Mouse (Mus musculus) urinary bladder, postnatal 10 days (tissue): ENCODE results near the gene Bsg.

ENCODE experiments used
- DNase-seq: peaks from one replicate; pipeline ENCODE4 v3.0.0; 2022; ENCODE audit warnings: low spot score

The Bsg gene

DNA sequence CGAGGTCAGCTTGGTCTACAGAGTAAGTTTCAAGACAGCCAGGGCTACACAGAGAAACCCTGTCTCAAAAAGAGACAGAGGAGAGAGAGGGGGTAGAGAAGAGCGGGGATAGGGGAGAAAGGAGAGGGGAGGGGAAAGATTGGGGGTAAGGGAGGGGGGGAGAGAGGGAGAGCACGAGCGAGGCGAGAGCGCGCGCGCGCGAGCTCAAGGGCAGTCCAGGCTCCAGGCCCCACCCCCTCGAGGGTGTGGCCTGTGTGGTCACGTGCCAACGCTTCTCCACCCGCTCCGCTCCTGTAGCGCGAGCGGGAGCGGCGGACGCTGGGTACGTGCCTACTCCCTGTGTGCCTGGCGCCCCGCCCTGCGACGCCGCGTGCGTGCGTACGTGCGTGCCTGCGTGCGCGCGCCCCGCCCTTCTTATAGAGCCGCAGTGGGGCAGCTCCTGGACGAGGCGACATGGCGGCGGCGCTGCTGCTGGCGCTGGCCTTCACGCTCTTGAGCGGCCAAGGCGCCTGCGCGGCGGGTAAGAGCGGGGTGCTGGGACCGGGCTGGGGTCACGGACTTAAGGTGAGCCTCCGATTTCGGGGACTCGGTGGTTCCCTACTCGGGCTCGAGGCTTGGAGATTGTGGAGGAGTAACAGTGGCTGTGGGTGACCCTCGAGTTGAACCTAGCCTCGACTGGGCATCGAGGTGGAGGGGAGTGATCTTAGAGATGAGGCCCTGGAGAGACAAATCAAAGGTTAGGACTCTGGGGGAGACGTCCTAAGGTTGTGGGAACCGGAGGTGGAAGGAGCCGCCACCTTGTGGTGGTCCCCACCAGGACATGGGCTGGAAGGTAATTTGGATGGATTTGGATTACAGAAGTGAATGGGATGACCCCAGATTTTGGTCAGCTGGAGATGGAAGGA is at the start of gene Bsg:
TSS of gene Bsg (plus strand) at position 427 of the 905 bp plus-strand sequence.
- peak; percentile 92 for DNase-seq

DNA sequence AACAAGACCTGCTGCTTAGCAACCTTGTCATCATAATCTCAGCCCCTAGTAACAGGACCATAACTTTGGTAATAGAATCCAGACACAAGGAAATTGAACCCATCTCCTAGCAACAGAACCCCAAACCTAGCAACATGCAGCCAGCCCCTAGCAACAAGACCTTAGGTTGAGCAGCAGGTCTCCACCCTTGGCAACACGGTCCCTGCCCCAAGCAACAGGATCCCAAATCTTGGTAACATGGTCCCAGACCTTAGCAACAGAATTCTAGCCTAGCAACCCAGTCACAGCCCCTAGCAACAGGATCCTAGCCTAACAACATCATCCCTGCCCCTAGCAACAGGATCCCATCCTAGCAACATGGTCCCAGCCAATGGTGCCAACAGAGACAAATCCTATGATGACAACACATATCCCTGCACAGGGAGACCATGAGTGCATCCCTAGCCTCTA is 49.3 kb upstream of the Bsg start:
- DNase-seq = no peak

DNA sequence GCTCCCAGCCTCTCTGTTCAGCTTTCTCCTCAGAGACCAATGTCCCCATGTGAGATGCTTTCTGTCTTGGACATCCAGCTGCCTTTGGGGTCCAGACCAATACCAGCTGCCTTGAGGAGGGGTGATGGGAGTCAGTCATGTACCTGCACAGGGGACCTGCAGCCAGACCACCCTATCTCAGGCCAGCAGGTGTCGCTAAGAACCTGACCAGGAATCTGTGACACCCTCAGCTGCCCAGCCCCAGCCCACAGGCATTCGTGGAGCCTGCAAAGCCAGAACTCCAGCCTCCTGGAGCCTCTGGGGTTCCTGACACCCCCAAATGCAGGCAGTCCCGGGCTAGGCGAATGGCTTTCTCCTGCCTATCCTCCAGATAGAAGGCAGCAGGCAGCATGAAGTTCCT is 45.5 kb upstream of the Bsg start:
- DNase-seq = no peak

DNA sequence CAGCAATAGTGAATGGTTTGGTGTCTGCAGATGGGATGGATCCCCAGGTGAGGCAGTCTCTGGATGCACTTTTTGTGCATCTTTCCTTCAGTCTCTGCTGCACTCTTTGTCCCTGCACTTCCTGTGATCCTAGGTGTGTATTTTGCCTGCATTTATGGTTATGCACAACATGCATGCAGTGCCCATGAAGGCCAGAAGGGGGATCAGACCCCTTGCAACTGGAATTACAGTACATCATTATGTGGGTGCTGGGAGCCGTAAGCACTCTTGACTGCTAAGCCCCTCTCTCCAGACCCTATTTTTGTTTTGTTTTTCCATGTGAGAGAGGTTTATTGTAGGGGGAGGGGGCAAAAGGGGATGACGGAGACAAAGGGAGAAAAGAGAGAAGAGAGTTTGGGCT is 44.0 kb upstream of the Bsg start:
- DNase-seq = no peak

DNA sequence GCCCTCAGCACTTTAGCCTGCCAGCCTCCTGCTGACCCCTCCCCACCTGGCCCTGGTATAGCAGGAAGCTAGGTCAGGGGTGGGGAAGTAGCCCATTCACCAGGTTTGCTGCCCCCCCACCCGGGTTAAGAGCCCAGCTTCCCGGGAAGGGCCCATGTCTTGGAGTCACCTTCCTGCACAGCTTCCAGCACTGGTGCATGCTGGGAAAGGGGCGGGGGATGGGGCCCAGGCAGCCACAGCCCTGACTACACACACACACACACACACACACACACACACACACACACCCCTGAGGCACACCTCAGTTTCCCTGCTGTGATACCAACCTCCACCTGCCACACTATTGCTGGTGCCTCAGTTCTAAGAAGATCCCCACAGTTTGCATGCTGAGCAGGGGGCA is 42.4 kb upstream of the Bsg start:
- DNase-seq = no peak

DNA sequence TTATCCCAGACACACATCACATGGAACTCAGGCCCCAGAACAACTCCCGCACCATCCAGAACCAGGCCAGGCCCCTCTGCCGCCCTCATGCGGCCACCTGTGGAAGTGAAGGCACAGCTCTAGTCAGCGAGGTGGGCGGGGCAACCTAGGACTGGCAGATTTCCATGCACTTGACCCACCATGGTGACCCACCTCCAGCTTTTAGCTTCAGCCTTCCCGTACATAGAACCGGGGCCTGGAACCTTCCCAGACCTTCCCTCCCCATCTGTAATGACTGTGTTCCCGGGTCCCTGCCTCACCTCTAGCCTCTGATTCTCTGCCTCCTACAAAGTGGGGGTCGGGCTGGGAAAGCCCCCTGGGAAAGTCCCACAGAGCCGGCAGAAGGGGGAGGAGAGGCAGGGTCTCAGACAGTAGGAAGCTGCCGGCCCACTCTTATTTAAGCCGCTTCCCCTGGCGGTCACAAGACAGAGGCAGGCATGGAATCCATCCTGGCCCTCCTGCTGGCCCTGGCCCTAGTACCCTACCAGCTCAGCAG is 40.1 kb upstream of the Bsg start, which contains the start of gene Madcam1:
TSS of gene Madcam1 (plus strand) at position 429 of the 535 bp plus-strand sequence.
- no peak for DNase-seq

DNA sequence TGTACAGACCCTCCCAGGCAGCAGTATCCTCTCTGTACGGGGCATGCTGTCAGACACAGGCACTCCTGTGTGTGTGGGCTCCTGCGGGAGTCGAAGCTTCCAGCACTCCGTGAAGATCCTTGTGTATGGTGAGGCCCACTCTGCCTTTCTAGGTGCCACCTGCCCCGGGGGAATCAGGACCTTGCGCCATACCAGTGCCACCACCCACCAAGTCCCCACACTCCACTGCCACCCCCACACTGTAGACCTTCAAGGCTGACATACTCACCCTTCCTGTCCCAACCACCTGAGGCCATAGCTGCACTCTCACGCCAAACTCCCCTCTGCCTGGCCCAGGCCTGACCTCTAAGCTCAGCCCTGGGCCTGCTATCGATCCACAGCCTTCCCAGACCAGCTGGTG is 39.2 kb upstream of the Bsg start:
- DNase-seq = no peak

DNA sequence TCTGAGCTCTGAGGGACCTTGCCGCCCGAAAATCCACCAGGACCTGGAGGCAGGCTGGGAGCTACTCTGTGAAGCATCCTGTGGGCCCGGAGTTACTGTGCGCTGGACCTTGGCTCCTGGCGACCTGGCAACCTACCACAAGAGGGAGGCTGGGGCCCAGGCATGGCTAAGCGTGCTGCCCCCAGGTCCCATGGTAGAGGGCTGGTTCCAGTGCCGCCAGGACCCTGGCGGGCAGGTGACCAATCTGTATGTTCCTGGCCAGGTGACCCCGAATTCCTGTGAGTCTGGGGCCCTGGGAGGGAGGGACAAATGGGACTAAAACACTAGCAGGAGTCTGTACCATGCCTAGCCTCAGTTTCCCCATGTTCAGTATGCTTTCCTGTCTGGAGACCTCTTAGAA is 37.8 kb upstream of the Bsg start:
- no peak for DNase-seq

DNA sequence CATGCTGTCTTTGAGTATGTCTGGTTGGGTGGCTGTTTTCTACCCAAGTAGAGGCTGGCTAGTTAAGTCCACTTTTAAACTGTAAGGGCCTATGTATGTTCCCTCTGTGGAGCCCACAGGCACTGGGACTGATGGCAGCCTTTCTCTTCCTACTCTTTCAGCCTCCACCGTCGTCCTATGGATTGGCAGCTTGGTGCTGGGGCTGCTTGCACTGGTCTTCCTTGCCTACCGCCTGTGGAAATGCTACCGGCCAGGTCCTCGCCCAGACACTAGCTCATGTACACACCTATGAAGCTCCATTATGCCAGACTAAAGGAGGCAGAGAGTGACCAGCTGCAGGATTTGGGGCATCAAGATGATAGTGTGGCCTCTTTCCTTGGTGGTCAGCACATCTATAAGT is 36.2 kb upstream of the Bsg start:
- DNase-seq = no peak

DNA sequence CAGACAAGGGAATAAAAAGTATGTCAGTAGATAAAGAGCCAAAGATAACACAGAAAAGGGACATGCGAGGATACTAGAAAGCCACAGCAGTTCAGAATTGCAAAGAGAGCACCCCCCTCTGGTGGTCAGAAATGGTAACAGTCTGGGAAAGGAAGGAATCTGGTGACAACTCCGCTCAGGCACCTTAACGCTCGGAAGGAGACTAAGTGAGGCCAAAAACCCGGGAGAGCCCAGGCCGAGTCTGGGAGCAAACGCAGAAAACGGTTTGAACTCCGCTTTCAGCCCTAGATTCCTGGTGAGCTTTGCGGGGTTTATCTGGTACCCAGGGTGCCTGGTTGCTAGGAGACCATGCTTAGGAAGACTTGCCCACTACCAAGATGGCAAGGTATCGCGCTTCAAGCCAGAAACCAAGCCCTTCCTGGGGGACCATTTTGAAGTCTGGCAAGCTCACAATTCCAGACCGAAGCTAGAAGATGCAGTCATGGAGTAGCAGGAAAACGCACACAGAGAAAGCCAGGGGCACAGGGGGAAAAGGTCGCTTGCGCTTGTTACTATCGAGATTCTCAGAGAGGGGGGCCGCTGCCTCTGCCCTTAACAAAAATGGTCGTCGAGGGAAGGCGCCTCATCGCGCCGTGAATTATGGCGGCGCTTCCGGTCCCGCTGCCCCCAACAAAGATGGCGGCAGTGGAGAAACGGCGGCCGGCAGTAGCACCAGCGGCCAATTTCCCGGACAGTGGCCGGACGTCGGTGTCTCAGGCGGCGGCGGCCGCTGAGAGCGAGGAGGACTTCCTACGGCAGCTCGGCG is 35.3 kb upstream of the Bsg start, which contains the start of gene Tpgs1:
TSS of gene Tpgs1 (plus strand) at position 599 of the 805 bp plus-strand sequence.
- DNase-seq = peak; percentile 62

DNA sequence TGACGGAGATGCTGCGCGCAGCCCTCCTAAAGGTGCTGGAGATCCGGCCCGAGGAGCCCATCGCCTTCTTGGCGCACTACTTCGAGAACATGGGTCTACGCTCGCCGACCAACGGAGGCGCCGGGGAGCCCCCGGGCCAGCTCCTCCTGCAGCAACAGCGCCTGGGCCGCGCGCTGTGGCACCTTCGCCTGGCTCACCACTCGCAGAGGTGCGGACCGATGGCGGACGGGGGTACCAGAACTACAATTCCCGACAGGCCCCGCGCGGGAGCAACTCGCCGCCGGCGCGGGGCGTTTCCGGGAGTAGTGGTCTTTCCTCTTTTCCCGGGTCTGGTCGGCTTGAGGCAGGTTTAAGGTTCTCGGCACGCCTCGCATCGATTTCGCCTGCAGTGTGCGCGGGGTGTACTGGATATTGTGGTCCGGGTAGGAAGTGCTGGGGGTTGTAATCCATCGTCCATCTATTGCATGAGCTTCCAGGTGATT is 34.7 kb upstream of the Bsg start:
- no peak for DNase-seq

DNA sequence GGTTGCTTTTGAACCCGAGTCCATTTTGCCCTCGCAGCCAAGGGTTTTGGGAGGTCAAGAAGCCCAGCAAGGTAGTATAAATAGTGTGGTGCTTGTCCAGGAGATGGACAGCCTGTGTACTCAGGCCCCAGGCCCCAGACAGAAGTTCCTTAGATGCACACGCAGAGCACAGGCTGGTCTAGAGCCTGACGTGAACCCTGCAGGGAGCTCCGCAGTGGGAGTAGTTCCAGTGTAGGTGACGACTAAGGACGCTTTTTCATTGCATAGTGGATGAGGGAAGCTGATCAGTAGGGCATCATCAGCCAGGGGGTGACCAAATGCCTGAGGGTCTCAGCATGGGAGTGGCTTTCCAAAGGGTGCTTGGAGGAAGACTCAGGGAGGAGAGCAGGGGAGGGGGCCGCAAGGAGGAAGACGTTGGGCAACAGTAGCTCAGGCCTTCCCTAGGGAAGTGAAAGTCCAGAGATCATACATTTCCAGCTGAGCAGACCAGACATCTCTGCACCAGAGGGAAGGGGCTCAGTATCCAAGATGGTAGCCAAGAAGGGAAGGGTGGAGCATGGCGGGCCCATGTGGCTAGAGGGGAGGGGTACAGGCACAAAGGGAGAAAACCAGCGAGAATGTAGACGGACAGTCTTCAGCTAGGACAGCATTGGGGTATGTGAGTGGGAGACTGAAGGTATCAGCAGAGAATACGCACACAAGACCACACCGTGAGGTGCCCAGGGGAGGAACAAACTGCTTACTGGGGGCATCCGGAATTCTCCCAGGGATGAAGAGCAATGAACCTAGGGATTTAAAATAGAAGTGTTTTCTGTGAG is 34.0 kb upstream of the Bsg start:
- no peak for DNase-seq

DNA sequence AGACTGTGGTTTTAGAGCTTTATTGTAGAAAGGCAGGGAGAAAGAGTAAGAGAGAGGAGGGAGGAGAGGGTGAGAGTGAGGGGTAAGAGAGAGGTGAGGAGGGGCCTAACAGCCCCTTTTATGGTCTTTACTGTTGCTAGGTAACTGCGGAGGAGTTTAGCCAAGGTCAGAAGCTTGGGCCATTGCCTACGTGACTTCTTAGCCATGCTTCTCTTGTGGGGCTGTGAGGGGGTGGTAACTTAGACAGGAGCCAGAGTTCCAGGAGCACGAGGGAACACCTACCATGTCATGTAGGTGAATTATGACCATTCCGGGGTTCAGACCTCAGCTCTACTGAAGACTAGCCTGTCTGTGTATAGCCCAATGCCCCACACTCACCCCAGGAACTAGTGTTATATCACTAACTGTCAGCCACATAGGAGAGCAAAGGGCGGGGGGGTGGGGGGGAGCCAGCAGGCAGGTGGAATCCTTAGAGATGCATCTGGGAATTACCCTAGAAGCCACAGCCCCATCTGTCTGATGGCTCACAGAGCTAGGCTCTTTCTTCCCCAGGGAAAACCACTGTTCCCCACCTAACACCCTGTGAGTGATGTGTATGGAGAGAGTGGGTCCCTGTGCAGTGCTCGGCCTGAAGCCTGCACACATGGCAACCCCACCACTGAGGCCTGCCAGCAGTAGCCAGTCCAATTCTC is 32.7 kb upstream of the Bsg start:
- DNase-seq = no peak

DNA sequence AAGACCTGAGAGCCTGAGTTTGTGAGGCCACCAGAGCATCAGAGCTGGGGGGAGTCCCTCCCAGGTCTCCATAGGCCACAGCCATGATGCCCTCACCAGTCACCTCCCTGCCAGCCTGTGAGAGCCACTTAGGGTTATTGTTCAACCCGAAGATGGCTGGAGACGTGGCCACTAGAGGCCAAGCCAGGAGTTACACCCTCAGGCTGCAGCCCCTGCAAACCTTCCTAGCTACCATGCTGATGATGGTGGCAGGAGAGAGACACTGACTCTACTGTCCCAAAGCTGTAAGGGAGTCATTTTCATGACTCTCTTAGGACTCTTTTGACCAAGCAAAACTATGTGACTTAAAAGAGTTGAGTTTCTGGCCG is 32.2 kb upstream of the Bsg start:
- DNase-seq = no peak

DNA sequence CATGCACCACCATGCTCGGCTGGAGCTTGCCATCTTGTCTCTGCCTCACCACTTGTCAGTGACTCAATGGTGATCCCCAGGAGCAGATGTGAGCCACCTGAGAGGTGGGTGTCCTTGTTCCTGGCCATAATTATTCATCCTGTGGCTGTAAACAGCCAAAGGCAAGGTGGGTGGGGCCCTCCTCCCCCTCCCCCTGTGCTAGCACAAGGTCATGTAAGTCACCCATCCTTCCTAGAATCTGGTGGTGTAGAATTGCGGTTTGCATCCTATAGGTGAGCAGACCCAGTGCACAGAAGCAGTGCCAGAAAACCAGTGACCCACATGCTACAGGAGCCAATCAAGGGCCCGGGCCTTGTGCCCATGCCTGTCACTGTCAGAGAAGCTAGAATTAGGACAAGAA is 31.2 kb upstream of the Bsg start:
- no peak for DNase-seq

DNA sequence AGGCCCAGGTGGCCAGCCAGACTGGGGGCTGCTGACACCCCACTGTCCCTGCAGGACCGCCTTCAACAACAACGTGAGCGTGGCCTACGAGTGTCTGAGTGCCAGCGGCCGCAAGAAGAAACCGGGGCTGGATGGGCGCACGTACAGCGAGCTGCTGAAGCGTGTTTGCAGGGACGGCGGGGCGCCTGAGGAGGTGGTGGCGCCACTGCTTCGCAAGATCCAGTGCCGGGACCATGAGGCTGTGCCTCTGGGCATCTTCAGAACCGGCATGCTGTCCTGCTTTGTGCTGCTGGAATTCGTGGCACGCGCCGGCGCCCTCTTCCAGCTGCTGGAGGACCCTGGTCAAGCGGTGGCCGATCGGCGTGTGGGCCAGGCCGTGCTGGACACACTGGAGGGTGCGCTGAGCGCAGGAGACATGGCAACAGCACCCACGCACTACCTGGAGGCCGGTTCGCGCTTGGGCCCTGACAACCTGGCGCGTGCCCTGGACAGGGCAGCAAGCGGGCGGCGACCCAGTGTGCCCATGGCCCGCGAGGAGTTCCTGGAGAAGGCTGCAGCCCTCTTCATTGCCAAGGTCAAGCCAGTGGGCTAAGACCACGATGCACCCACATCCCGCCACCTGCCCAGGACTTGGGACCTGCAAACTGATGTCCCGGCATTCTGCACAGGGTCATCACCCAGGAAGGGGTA is 28.8 kb upstream of the Bsg start:
- DNase-seq = no peak

DNA sequence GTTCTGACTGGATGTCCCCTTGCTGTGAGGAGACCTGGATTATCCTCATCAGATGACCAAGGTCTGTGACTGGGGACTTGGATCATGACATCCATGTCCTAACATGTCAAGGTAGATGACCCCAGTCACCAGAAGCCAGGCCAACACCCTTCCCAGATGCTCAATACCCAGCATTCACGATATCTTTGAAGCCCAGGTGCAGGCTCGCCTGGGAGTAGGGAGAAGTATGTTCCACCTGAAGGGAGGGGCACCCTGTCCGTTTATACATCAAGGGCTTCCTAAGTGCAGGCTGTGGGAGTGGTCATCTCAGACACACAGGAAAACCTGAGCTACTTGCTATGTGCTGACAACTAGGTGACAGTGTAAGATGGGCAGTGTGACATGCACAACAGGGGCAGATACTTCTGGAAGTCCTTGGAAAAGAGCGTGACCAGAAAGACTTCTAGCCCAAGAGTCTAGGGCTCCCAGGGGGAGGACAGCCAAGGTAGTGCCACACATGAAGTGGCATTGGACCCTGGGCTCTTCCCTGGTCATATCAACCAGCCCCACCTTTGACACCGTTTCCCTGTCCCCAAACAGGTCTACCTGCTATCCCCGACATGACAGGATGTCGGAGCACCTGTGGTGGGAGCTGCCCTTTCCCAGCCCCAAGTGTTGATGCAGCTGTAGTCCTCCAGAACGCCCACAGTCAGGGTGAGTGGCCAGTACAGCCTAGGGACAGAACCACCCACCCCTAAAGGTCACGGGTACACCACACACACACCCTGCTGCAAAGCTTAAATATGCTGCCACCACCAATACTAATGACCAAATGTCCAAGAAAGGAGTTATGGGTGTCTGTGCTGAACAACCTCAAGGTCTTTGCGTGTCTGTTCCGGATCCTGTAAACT is 23.4 kb upstream of the Bsg start:
- no peak for DNase-seq

DNA sequence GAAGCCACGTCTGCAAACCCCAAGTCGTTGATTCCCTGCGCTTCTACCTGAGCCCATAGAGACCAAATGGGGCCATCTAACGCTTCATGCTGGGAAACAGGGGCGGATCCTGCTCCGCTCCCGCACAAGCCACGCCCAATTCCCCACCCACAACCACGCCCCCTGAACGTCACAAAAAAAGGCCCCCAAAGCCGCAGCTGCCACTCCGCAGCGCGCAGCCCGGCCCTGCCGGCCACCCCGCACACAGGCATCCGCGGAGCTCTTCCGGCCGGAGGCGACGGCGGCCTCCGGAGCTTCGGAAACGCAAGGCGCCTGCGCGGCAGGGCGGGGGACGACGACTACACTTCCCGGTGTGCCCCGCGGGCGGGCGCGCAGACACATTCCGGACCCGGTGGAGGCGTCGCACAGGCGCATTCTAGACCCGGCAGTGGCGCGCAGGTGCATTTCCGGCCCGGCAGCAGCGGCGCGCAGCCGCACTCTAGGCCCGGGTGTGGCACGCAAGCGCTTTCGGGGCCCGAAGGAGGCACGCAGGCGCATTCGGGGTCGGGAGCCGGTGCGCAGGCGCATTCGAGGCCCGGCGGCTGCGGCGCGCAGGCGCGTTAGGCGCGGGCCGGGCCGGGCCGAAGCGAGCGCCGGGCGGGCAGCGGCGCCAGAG is 22.6 kb upstream of the Bsg start, which contains the start of gene Cdc34:
TSS of gene Cdc34 (plus strand) at position 605 of the 655 bp plus-strand sequence.
- DNase-seq = peak; percentile 96

DNA sequence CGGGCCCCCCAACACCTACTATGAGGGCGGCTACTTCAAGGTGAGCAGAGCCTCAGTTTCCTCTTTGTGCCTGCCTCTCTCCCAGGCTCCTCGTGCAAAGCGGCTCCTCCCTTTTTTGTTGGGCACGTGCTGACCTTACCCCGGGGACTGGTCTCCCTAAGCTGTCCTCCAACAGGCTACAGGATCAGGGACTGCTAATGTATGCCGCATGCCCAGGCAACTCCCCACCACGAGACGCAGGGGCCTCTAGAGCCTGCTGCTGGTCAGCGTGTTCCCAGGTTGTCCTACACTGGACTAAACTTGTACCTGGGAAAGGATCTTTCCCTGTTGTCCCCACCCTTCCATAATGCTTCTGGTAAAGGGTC is 21.8 kb upstream of the Bsg start:
- no peak for DNase-seq
